Mouse (Mus musculus): ENCODE data around the gene 4632433K11Rik.
"Not testable (repeated sequence)": the region's sequence is repeated elsewhere in the genome, so short reads cannot be mapped to it uniquely, and the experiment has no call there.

GRCm38 (mm10) chr7:5019576-5019975 lies 14.3 kb upstream of the 4632433K11Rik start:
- not testable (repeated sequence) for TF ChIP-seq CTCF, POLR2A (IDR thresholded peaks at IDR 0.05; ENCODE audit: extremely low read depth, insufficient read depth, low read length)
